Mouse (Mus musculus): Measurements from ENCODE around the gene Nrbf2. TPM values are rescaled to one million over a fixed set of nuclear protein-coding genes. Genes with fewer than 3 reads are reported as not detected.

The Nrbf2 gene
- polyA plus RNA-seq, 1 experiment from 2014 or later = 36.4 TPM

GRCm38 (mm10) chr10:67296482-67297152 lies 11.5 kb upstream of the Nrbf2 start:
- Histone ChIP-seq H3K4me3 (ENCODE audit: low read length) (no peak overlapping the region), H3K36me3 (ENCODE audit: insufficient read depth, low read length) (no peaks in the 10 kb centered on the region), H3K27ac (ENCODE audit: low read length) (no peak overlapping the region), H3K27me3 (ENCODE audit: insufficient read depth, low read length) (no peaks in the 10 kb centered on the region), H3K9ac (replicated peaks; ENCODE audit: low read length) (no peak overlapping the region), H3K9me3 (ENCODE audit: low read length) (no peaks in the 10 kb centered on the region), H3K4me2 (replicated peaks; ENCODE audit: low read depth, low read length) (no peak overlapping the region), H3K4me1 (ENCODE audit: insufficient read depth, low read length) (0 out of 2 replicates have a peak, but pooled peaks cover 5% of the 10 kb centered on the region)
- ATAC-seq (ENCODE audit: low FRiP score, low TSS enrichment) = no peak; the same call in 1 of the 2 replicates
- 70% methylated on average over 8 of the region's 8 CpGs for WGBS

GRCm38 (mm10) chr10:67295938-67296466 lies 10.9 kb upstream of the Nrbf2 start:
- Histone ChIP-seq H3K27ac (ENCODE audit: low read length) (no peak overlapping the region), H3K36me3 (ENCODE audit: insufficient read depth, low read length) (no peaks in the 10 kb centered on the region), H3K4me1 (ENCODE audit: insufficient read depth, low read length) (0 out of 2 replicates have a peak, but pooled peaks cover 5% of the 10 kb centered on the region), H3K27me3 (ENCODE audit: insufficient read depth, low read length) (no peaks in the 10 kb centered on the region), H3K4me3 (ENCODE audit: low read length) (no peak overlapping the region), H3K9ac (replicated peaks; ENCODE audit: low read length) (no peak overlapping the region), H3K4me2 (replicated peaks; ENCODE audit: low read depth, low read length) (no peak overlapping the region), H3K9me3 (ENCODE audit: low read length) (no peaks in the 10 kb centered on the region)
- no peak for ATAC-seq (ENCODE audit: low FRiP score, low TSS enrichment)
- WGBS = 73% methylated on average over 7 of the region's 7 CpGs

- no peak overlapping the region for H3K4me2 ChIP-seq (replicated peaks; ENCODE audit: low read depth, low read length)
- ATAC-seq (ENCODE audit: low FRiP score, low TSS enrichment) = no peak
- H3K36me3 ChIP-seq (ENCODE audit: insufficient read depth, low read length) = no peaks in the 10 kb centered on the region
- H3K4me3 ChIP-seq (ENCODE audit: low read length) = no peak overlapping the region
- no peaks in the 10 kb centered on the region for H3K27me3 ChIP-seq (ENCODE audit: insufficient read depth, low read length)
- H3K27ac ChIP-seq (ENCODE audit: low read length) = no peak overlapping the region
- 72% methylated on average over 5 of the region's 5 CpGs for WGBS
- H3K9me3 ChIP-seq (ENCODE audit: low read length) = no peaks in the 10 kb centered on the region
- H3K9ac ChIP-seq (replicated peaks; ENCODE audit: low read length) = no peak overlapping the region
- 0 out of 2 replicates have a peak, but pooled peaks cover 5% of the 10 kb centered on the region for H3K4me1 ChIP-seq (ENCODE audit: insufficient read depth, low read length)
These were observed 10.2 kb upstream of the Nrbf2 start for GRCm38 (mm10) chr10:67295331-67295730.

GRCm38 (mm10) chr10:67291087-67291486 lies 6.0 kb upstream of the Nrbf2 start:
- WGBS = 35% methylated on average over 8 of the region's 8 CpGs
- no peak for ATAC-seq (ENCODE audit: low FRiP score, low TSS enrichment)
- Histone ChIP-seq H3K27ac (ENCODE audit: low read length) (no peak overlapping the region), H3K27me3 (ENCODE audit: insufficient read depth, low read length) (no peaks in the 10 kb centered on the region), H3K4me2 (replicated peaks; ENCODE audit: low read depth, low read length) (no peak overlapping the region), H3K9me3 (ENCODE audit: low read length) (no peaks in the 10 kb centered on the region), H3K9ac (replicated peaks; ENCODE audit: low read length) (no peak overlapping the region), H3K4me3 (ENCODE audit: low read length) (no peak overlapping the region), H3K36me3 (ENCODE audit: insufficient read depth, low read length) (no peaks in the 10 kb centered on the region), H3K4me1 (ENCODE audit: insufficient read depth, low read length) (0 out of 2 replicates have a peak, but pooled peaks cover 3% of the 10 kb centered on the region)

- Histone ChIP-seq H3K4me3 (ENCODE audit: low read length) (no peak overlapping the region), H3K27ac (ENCODE audit: low read length) (no peak overlapping the region), H3K36me3 (ENCODE audit: insufficient read depth, low read length) (no peaks in the 10 kb centered on the region), H3K27me3 (ENCODE audit: insufficient read depth, low read length) (no peaks in the 10 kb centered on the region), H3K9me3 (ENCODE audit: low read length) (no peaks in the 10 kb centered on the region), H3K9ac (replicated peaks; ENCODE audit: low read length) (no peak overlapping the region), H3K4me1 (ENCODE audit: insufficient read depth, low read length) (0 out of 2 replicates have a peak, but pooled peaks cover 3% of the 10 kb centered on the region), H3K4me2 (replicated peaks; ENCODE audit: low read depth, low read length) (no peak overlapping the region)
- WGBS = 45% methylated on average over 4 of the region's 4 CpGs
- ATAC-seq (ENCODE audit: low FRiP score, low TSS enrichment) = no peak
These were observed 5.5 kb upstream of the Nrbf2 start for GRCm38 (mm10) chr10:67290622-67291021.

GRCm38 (mm10) chr10:67287877-67288276 lies 2.8 kb upstream of the Nrbf2 start:
- Histone ChIP-seq H3K36me3 (ENCODE audit: insufficient read depth, low read length) (no peaks in the 10 kb centered on the region), H3K4me2 (replicated peaks; ENCODE audit: low read depth, low read length) (no peak overlapping the region), H3K4me1 (ENCODE audit: insufficient read depth, low read length) (peaks cover 17% of the 10 kb centered on the region), H3K9me3 (ENCODE audit: low read length) (no peaks in the 10 kb centered on the region), H3K27me3 (ENCODE audit: insufficient read depth, low read length) (no peaks in the 10 kb centered on the region), H3K4me3 (ENCODE audit: low read length) (no peak overlapping the region), H3K27ac (ENCODE audit: low read length) (no peak overlapping the region; the same call in 1 of the 2 replicates), H3K9ac (replicated peaks; ENCODE audit: low read length) (no peak overlapping the region)
- ATAC-seq (ENCODE audit: low FRiP score, low TSS enrichment) = no peak
- 83% methylated on average over 3 of the region's 3 CpGs for WGBS

- H3K4me1 ChIP-seq (ENCODE audit: insufficient read depth, low read length) = peaks cover 31% of the 10 kb centered on the region
- 0% methylated on average over 23 of the region's 41 CpGs for WGBS
- H3K4me2 ChIP-seq (replicated peaks; ENCODE audit: low read depth, low read length) = peak overlapping the region; percentile 81
- no peaks in the 10 kb centered on the region for H3K27me3 ChIP-seq (ENCODE audit: insufficient read depth, low read length)
- H3K9ac ChIP-seq (replicated peaks; ENCODE audit: low read length) = peak overlapping the region; percentile 90
- H3K27ac ChIP-seq (ENCODE audit: low read length) = peak overlapping the region; percentile 60
- no peaks in the 10 kb centered on the region for H3K9me3 ChIP-seq (ENCODE audit: low read length)
- H3K36me3 ChIP-seq (ENCODE audit: insufficient read depth, low read length) = no peaks in the 10 kb centered on the region
- H3K4me3 ChIP-seq (ENCODE audit: low read length) = peak overlapping the region; percentile 77
- ATAC-seq (ENCODE audit: low FRiP score, low TSS enrichment) = peak; percentile 57
These were observed 337 bp downstream of the Nrbf2 start for GRCm38 (mm10) chr10:67284761-67285175.

GRCm38 (mm10) chr10:67284311-67284710 lies 794 bp downstream of the Nrbf2 start:
- peak overlapping the region; percentile 90 for H3K9ac ChIP-seq (replicated peaks; ENCODE audit: low read length)
- H3K4me1 ChIP-seq (ENCODE audit: insufficient read depth, low read length) = peaks cover 32% of the 10 kb centered on the region
- H3K36me3 ChIP-seq (ENCODE audit: insufficient read depth, low read length) = no peaks in the 10 kb centered on the region
- WGBS = 1% methylated on average over 10 of the region's 10 CpGs
- no peaks in the 10 kb centered on the region for H3K9me3 ChIP-seq (ENCODE audit: low read length)
- H3K4me2 ChIP-seq (replicated peaks; ENCODE audit: low read depth, low read length) = peak overlapping the region; percentile 81
- peak overlapping the region; percentile 77 for H3K4me3 ChIP-seq (ENCODE audit: low read length)
- peak overlapping the region; percentile 60 for H3K27ac ChIP-seq (ENCODE audit: low read length)
- ATAC-seq (ENCODE audit: low FRiP score, low TSS enrichment) = no peak
- no peaks in the 10 kb centered on the region for H3K27me3 ChIP-seq (ENCODE audit: insufficient read depth, low read length)

GRCm38 (mm10) chr10:67283516-67283915 lies 1.6 kb downstream of the Nrbf2 start:
- no peaks in the 10 kb centered on the region for H3K36me3 ChIP-seq (ENCODE audit: insufficient read depth, low read length)
- H3K4me2 ChIP-seq (replicated peaks; ENCODE audit: low read depth, low read length) = peak overlapping the region; percentile 81
- H3K27me3 ChIP-seq (ENCODE audit: insufficient read depth, low read length) = no peaks in the 10 kb centered on the region
- H3K4me3 ChIP-seq (ENCODE audit: low read length) = peak overlapping the region; percentile 77
- H3K4me1 ChIP-seq (ENCODE audit: insufficient read depth, low read length) = peaks cover 33% of the 10 kb centered on the region
- peak overlapping the region; percentile 90; the same call in 1 of the 2 replicates for H3K9ac ChIP-seq (replicated peaks; ENCODE audit: low read length)
- H3K9me3 ChIP-seq (ENCODE audit: low read length) = no peaks in the 10 kb centered on the region
- H3K27ac ChIP-seq (ENCODE audit: low read length) = no peak overlapping the region
- ATAC-seq (ENCODE audit: low FRiP score, low TSS enrichment) = no peak
- 79% methylated on average over 9 of the region's 9 CpGs for WGBS

- no peaks in the 10 kb centered on the region for H3K36me3 ChIP-seq (ENCODE audit: insufficient read depth, low read length)
- WGBS = 69% methylated on average over 2 of the region's 2 CpGs
- peaks cover 30% of the 10 kb centered on the region for H3K4me1 ChIP-seq (ENCODE audit: insufficient read depth, low read length)
- no peaks in the 10 kb centered on the region for H3K9me3 ChIP-seq (ENCODE audit: low read length)
- H3K27ac ChIP-seq (ENCODE audit: low read length) = no peak overlapping the region
- H3K4me3 ChIP-seq (ENCODE audit: low read length) = no peak overlapping the region
- H3K27me3 ChIP-seq (ENCODE audit: insufficient read depth, low read length) = no peaks in the 10 kb centered on the region
- no peak overlapping the region for H3K9ac ChIP-seq (replicated peaks; ENCODE audit: low read length)
- ATAC-seq (ENCODE audit: low FRiP score, low TSS enrichment) = no peak
- H3K4me2 ChIP-seq (replicated peaks; ENCODE audit: low read depth, low read length) = no peak overlapping the region
These were observed 2.6 kb downstream of the Nrbf2 start for GRCm38 (mm10) chr10:67282531-67282930.
